30 mouse cellular contexts compared by ENCODE assay signal in genomic region chr16:33346376-33346775, GRCm38 (mm10). TPM values are rescaled to one million over a fixed set of nuclear protein-coding genes. Genes with fewer than 3 reads are reported as not detected.
DNase-seq lines count a peak whose midpoint lies in the region; ATAC-seq and TF ChIP-seq lines count a peak whose summit lies in the region.
"Had no signal": no experiment of that assay in that cellular context is flagged by ENCODE, and none has a peak within 500 bp of the region (broad histone marks: within the 10 kb centered on the region; RNA-seq: fewer than 3 reads in every experiment).

No protein-coding gene starts in this region.

- no peak for TF ChIP-seq POLR2A in liver, adult 2 months (IDR thresholded peaks at IDR 0.05; ENCODE audit: extremely low read depth, insufficient read depth, low read length)

- TF ChIP-seq CTCF in liver, adult 2 months (IDR thresholded peaks at IDR 0.05; ENCODE audit: low read depth, low read length), result no peak
- no peak for TF ChIP-seq CTCF in liver, postnatal 0 days (IDR thresholded peaks at IDR 0.05; ENCODE audit: low read depth)

- H3K9me3 ChIP-seq in heart, embryonic 11.5 days (replicated peaks; ENCODE audit: control insufficient read depth, low read length), result no peaks in the 10 kb centered on the region
- no peaks in the 10 kb centered on the region for H3K9me3 ChIP-seq in liver, postnatal 0 days (ENCODE audit: low read length)
- H3K9me3 ChIP-seq: forebrain, embryonic 15.5 days; kidney, embryonic 15.5 days; limb, embryonic 12.5 days; midbrain, embryonic 15.5 days; neural tube, embryonic 15.5 days had no signal

- no peaks in the 10 kb centered on the region for H3K36me3 ChIP-seq in heart, embryonic 11.5 days (ENCODE audit: control insufficient read depth, insufficient read depth, low read length)
- H3K36me3 ChIP-seq in liver, adult 2 months (ENCODE audit: control insufficient read depth, insufficient read depth, low read length), result no peaks in the 10 kb centered on the region
- H3K36me3 ChIP-seq in liver, postnatal 0 days (replicated peaks; ENCODE audit: insufficient read depth, low read length), result no peaks in the 10 kb centered on the region
- H3K36me3 ChIP-seq: forebrain, embryonic 15.5 days; kidney, embryonic 15.5 days; limb, embryonic 12.5 days; midbrain, embryonic 15.5 days; neural tube, embryonic 15.5 days had no signal

- H3K4me2 ChIP-seq in heart, embryonic 11.5 days, result no peak overlapping the region
- H3K4me2 ChIP-seq in liver, postnatal 0 days (ENCODE audit: low read depth, low read length), result no peak overlapping the region
- H3K4me2 ChIP-seq: forebrain, embryonic 15.5 days; kidney, embryonic 15.5 days; limb, embryonic 12.5 days; liver, embryonic 11.5 days; midbrain, embryonic 15.5 days; neural tube, embryonic 15.5 days had no signal

- H3K27me3 ChIP-seq in heart, embryonic 11.5 days (ENCODE audit: control insufficient read depth, insufficient read depth, low read length), result no peaks in the 10 kb centered on the region
- no peaks in the 10 kb centered on the region for H3K27me3 ChIP-seq in liver, adult 2 months (ENCODE audit: control insufficient read depth, insufficient read depth, low read length)
- H3K27me3 ChIP-seq in liver, postnatal 0 days (ENCODE audit: insufficient read depth, low read length), result no peaks in the 10 kb centered on the region
- H3K27me3 ChIP-seq: forebrain, embryonic 15.5 days; kidney, embryonic 15.5 days; limb, embryonic 12.5 days; midbrain, embryonic 15.5 days; neural tube, embryonic 15.5 days had no signal

- H3K79me2 ChIP-seq in liver, adult 2 months (ENCODE audit: control insufficient read depth, insufficient read depth, low read length), result no peaks in the 10 kb centered on the region

- H3K4me1 ChIP-seq in heart, embryonic 11.5 days (ENCODE audit: control insufficient read depth, insufficient read depth, low read length), result no peaks in the 10 kb centered on the region
- peaks cover 2% of the 10 kb centered on the region for H3K4me1 ChIP-seq in liver, adult 2 months (ENCODE audit: control insufficient read depth, insufficient read depth, low read length)
- peaks cover 6% of the 10 kb centered on the region; the same call in 1 of the 2 replicates for H3K4me1 ChIP-seq in liver, postnatal 0 days (ENCODE audit: insufficient read depth)

- H3K27ac ChIP-seq in heart, embryonic 11.5 days (ENCODE audit: low read depth, low read length), result peak overlapping the region; percentile 54; the same call in 1 of the 2 replicates
- peak overlapping the region; percentile 39; the same call in 1 of the 2 replicates for H3K27ac ChIP-seq in liver, adult 2 months (replicated peaks; ENCODE audit: insufficient read depth, low read depth, low read length)
- H3K27ac ChIP-seq in liver, postnatal 0 days (ENCODE audit: low read depth), result no peak overlapping the region
- H3K27ac ChIP-seq: forebrain, embryonic 15.5 days; kidney, embryonic 15.5 days; layer of hippocampus, adult 2 months; left cerebral cortex, adult 2 months; limb, embryonic 12.5 days; macrophage; midbrain, embryonic 15.5 days; neural tube, embryonic 15.5 days had no signal

- no peak overlapping the region for H3K9ac ChIP-seq in heart, embryonic 11.5 days (ENCODE audit: low read depth, low read length)
- H3K9ac ChIP-seq in liver, adult 2 months (ENCODE audit: low read depth, low read length), result no peak overlapping the region
- H3K9ac ChIP-seq in liver, postnatal 0 days (replicated peaks), result no peak overlapping the region
- H3K9ac ChIP-seq: forebrain, embryonic 15.5 days; kidney, embryonic 15.5 days; limb, embryonic 12.5 days; midbrain, embryonic 15.5 days; neural tube, embryonic 15.5 days had no signal

- no peak overlapping the region for H3K4me3 ChIP-seq in heart, embryonic 11.5 days (ENCODE audit: low read depth, low read length)
- no peak overlapping the region for H3K4me3 ChIP-seq in liver, adult 2 months (ENCODE audit: insufficient read depth, low read depth, low read length)
- no peak overlapping the region for H3K4me3 ChIP-seq in liver, postnatal 0 days (ENCODE audit: low read depth, low read length)
- H3K4me3 ChIP-seq: forebrain, embryonic 15.5 days; kidney, embryonic 15.5 days; layer of hippocampus, adult 2 months; left cerebral cortex, adult 2 months; limb, embryonic 12.5 days; midbrain, embryonic 15.5 days; neural tube, embryonic 15.5 days had no signal

- no peak for TF ChIP-seq EP300 in liver, postnatal 0 days (IDR thresholded peaks at IDR 0.05; ENCODE audit: low read depth)

- no peak for DNase-seq in heart, postnatal 25 days (ENCODE audit: low spot score)
- no peak for DNase-seq in liver, adult 2 months (ENCODE audit: extremely low read depth, low read depth, low spot score)
- no peak for DNase-seq in liver, postnatal 0 days
- DNase-seq in embryo, embryonic 9.5 days (ENCODE audit: extremely low spot score), result peak; percentile 11
- DNase-seq in yolk sac, embryonic 10.5 days (ENCODE audit: low spot score), result peak; percentile 25
- no peak for DNase-seq in lung, postnatal 25 days (ENCODE audit: low spot score)
- DNase-seq: adrenal gland, postnatal 10 days; B cell, adult 2 months; cerebellum, adult 8-10 months; cerebellum, postnatal 25 days; gastrocnemius, postnatal 25 days; heart, adult 18-20 months; heart, postnatal 10 days; kidney, adult 18-20 months; kidney, postnatal 36 days; retina, postnatal 1 day; right cerebral cortex, postnatal 14 days; thymus, adult 2 months; thymus, postnatal 36 days had no signal

- 36% methylated on average over 3 of the region's 3 CpGs for WGBS in heart, embryonic 11.5 days (ENCODE audit: insufficient replicate concordance)
- 88% methylated on average over 3 of the region's 3 CpGs for WGBS in liver, adult 2 months
- WGBS in liver, postnatal 0 days (ENCODE audit: insufficient replicate concordance), result 60% methylated on average over 3 of the region's 3 CpGs

- intact Hi-C loops in heart, postnatal 25 days (cut with DNase I), result no loop called here

- no peak for ATAC-seq in heart, embryonic 11.5 days (replicated peaks; ENCODE audit: insufficient number of reproducible peaks, low FRiP score, low TSS enrichment)
- no peak for ATAC-seq in liver, postnatal 0 days
- ATAC-seq: forebrain, embryonic 15.5 days; hindbrain, embryonic 16.5 days; midbrain, embryonic 15.5 days had no signal

RNA-seq across cellular contexts. Expression of gene Zfp148, which starts 34.3 kb away (rescaled TPM):
- 37.8 and 39.2 TPM in 2 replicates for polyA plus RNA-seq in heart, embryonic 11.5 days (2014; fragmentation: Nextera tagmentation; extraction: Ambion mirVana)
- total RNA-seq in heart, postnatal 25 days (2021), result 10 to 100 TPM; 36.1 to 38.0 TPM
- total RNA-seq in liver, adult 2 months (2014; rRNA removed), result 15.4 and 15.6 TPM in 2 replicates
- 4.3 TPM in 2 replicates for polyA plus RNA-seq in liver, adult 2 months (2012; rRNA removed)
- polyA plus RNA-seq in liver, postnatal 0 days (2015; fragmentation: Nextera tagmentation; extraction: Ambion mirVana), result 11.7 and 13.2 TPM in 2 replicates

Comparison
In these comparisons a context has a peak if more than half of its experiments do, and no peak if none do; other contexts are left out.
1. DNase-seq: peak in embryo, embryonic 9.5 days (single experiment) and yolk sac, embryonic 10.5 days (single experiment); none in heart, postnatal 25 days (single experiment), liver, adult 2 months (single experiment), liver, postnatal 0 days (single experiment) and lung, postnatal 25 days (single experiment).